Mouse (Mus musculus): ENCODE measurements at regions not wholly inside any gene's neighbourhood (a gene's known extent, or its start where the extent isn't known, plus 50 kb on each side); places are given as distances from the start of the nearest gene placed in this dataset.

DNA sequence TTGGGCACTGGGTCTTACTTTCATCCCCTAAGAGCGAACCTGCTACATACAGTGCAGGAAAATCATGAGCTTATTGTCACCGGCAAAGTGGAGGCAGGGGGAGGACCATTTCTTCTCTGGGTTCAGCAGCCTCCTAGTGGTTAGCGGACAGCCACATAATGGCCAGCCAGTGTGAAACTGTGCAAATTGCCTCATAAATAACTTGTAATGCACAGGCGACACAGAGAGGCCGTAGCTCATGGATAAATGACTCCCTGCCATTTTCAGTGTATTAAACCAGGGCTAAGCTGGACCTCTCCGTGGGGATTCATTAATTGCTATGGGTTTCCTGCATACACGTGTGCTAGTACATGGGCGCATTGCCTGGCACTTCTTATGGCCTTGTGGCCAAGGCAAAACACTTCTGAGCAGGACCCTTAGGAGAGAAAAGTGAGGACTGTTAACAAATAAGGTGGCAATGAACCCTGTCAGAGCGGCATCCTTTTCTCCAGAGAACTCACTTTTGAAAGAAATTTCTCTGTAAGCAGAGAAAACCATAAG lies 128.5 kb upstream of the Chd6 start:
- no peaks in the 10 kb centered on the region for H3K9me3 ChIP-seq (ENCODE audit: control insufficient read depth, low read length)
- no peak overlapping the region for H3K9ac ChIP-seq (ENCODE audit: low read length)
- ATAC-seq (replicated peaks; ENCODE audit: low FRiP score) (peak; percentile 36; the same call in 1 of the 2 replicates), DNase-seq (ENCODE audit: low spot score) (no peak)
- H3K27me3 ChIP-seq (ENCODE audit: control insufficient read depth, insufficient read depth, low read length): no peaks in the 10 kb centered on the region; the same call in 1 of the 2 replicates
- 61% methylated on average over 9 of the region's 9 CpGs for WGBS
- H3K4me3 ChIP-seq (ENCODE audit: low read depth, low read length): no peak overlapping the region
- no peak overlapping the region for H3K4me2 ChIP-seq (ENCODE audit: low read depth, low read length, severe bottlenecking)
- H3K36me3 ChIP-seq (ENCODE audit: control insufficient read depth, insufficient read depth, low read length): no peaks in the 10 kb centered on the region
- no peaks in the 10 kb centered on the region for H3K4me1 ChIP-seq (replicated peaks; ENCODE audit: control insufficient read depth, insufficient read depth, low read length)
- no peak overlapping the region for H3K27ac ChIP-seq (ENCODE audit: low read depth, low read length)

DNA sequence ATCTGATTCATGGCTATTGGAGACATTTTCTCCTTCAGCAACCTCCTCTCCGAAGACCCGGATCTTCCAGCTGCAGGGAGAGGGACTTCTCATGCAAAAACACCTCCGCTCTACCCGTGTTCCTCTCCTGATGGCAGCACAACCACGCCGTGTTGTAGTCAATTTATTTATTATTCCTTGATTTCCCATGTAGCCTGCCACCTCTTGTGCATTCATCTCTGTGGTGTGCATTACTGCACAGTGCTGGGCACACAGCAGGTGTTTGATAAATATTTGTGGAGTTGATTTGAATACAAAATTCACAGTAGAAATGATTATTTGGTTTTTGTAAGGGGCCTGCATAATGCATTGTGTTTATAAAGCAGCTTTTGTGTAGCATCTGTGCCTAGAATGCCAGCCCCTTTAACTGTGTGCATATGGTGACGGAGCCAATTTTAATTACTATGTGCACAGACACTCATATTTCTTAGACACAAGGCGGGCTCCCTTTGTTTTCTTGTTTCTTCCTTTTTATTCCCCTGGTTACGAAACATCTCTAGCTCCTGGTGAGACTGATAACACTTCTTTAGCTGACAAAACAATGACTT lies 124.4 kb upstream of the Chd6 start:
- 79% methylated on average over 9 of the region's 9 CpGs for WGBS
- no peak overlapping the region for H3K4me2 ChIP-seq (ENCODE audit: low read depth, low read length, severe bottlenecking)
- no peaks in the 10 kb centered on the region for H3K27me3 ChIP-seq (ENCODE audit: control insufficient read depth, insufficient read depth, low read length)
- no peaks in the 10 kb centered on the region for H3K36me3 ChIP-seq (ENCODE audit: control insufficient read depth, insufficient read depth, low read length)
- no peak overlapping the region for H3K4me3 ChIP-seq (ENCODE audit: low read depth, low read length)
- no peaks in the 10 kb centered on the region for H3K4me1 ChIP-seq (replicated peaks; ENCODE audit: control insufficient read depth, insufficient read depth, low read length)
- DNase-seq (ENCODE audit: low spot score) (no peak), ATAC-seq (replicated peaks; ENCODE audit: low FRiP score) (no peak)
- H3K9me3 ChIP-seq (ENCODE audit: control insufficient read depth, low read length): no peaks in the 10 kb centered on the region
- no peak overlapping the region for H3K9ac ChIP-seq (ENCODE audit: low read length)
- no peak overlapping the region for H3K27ac ChIP-seq (ENCODE audit: low read depth, low read length)

DNA sequence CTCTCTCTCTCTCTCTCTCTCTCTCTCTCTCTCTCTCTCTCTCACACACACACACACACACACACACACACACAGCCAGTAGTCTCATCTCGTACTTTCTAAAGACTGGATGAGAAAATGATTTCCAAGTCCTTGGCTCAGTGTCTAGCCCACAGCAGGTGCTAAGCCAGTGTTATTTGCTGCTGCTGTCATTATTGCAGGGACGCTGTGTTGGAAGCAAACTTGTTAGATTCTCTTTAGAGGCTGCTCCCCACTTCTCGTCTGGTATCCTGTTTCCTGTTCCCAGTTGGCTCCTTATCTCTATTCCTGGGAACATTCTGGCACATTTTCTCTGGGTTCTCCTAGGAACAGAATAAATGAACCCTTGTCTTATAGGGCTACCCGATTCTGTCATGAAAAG lies 122.5 kb upstream of the Chd6 start:
- Histone ChIP-seq H3K36me3 (ENCODE audit: control insufficient read depth, insufficient read depth, low read length) (no peaks in the 10 kb centered on the region), H3K4me2 (ENCODE audit: low read depth, low read length, severe bottlenecking) (no peak overlapping the region), H3K9me3 (ENCODE audit: control insufficient read depth, low read length) (no peaks in the 10 kb centered on the region), H3K27ac (ENCODE audit: low read depth, low read length) (no peak overlapping the region), H3K9ac (ENCODE audit: low read length) (no peak overlapping the region), H3K4me1 (replicated peaks; ENCODE audit: control insufficient read depth, insufficient read depth, low read length) (no peaks in the 10 kb centered on the region), H3K4me3 (ENCODE audit: low read depth, low read length) (no peak overlapping the region), H3K27me3 (ENCODE audit: control insufficient read depth, insufficient read depth, low read length) (no peaks in the 10 kb centered on the region)
- WGBS: 58% methylated on average over 4 of the region's 4 CpGs
- no peak for ATAC-seq (replicated peaks; ENCODE audit: low FRiP score)
- DNase-seq (ENCODE audit: low spot score): no peak

DNA sequence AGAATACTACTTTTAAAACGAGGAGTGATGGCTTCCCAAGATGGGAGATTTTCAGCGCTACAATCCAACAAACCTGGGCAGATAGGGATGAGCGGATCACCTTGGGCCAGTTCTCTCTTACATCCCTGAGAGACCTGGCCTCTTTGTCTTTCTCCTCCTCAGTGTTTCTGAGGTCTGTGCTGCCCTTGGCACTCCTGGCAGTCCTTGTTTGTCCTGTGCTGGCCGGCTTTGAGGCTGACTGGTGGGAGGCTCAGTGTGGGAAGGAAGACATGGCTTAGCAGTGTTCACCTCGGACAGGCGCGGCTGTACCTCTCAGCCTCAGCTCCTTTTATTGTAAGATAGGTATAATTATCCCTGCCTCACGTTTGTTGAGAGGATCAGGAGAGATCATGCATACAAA lies 106.9 kb upstream of the Chd6 start:
- peaks cover 2% of the 10 kb centered on the region; the same call in 1 of the 2 replicates for H3K4me1 ChIP-seq (replicated peaks; ENCODE audit: control insufficient read depth, insufficient read depth, low read length)
- no peaks in the 10 kb centered on the region for H3K36me3 ChIP-seq (ENCODE audit: control insufficient read depth, insufficient read depth, low read length)
- DNase-seq (ENCODE audit: low spot score) (no peak), ATAC-seq (replicated peaks; ENCODE audit: low FRiP score) (no peak)
- H3K4me2 ChIP-seq (ENCODE audit: low read depth, low read length, severe bottlenecking): no peak overlapping the region
- H3K27ac ChIP-seq (ENCODE audit: low read depth, low read length): no peak overlapping the region
- no peak overlapping the region for H3K4me3 ChIP-seq (ENCODE audit: low read depth, low read length)
- no peaks in the 10 kb centered on the region for H3K9me3 ChIP-seq (ENCODE audit: control insufficient read depth, low read length)
- H3K27me3 ChIP-seq (ENCODE audit: control insufficient read depth, insufficient read depth, low read length): no peaks in the 10 kb centered on the region
- WGBS: 76% methylated on average over 8 of the region's 8 CpGs
- no peak overlapping the region for H3K9ac ChIP-seq (ENCODE audit: low read length)

DNA sequence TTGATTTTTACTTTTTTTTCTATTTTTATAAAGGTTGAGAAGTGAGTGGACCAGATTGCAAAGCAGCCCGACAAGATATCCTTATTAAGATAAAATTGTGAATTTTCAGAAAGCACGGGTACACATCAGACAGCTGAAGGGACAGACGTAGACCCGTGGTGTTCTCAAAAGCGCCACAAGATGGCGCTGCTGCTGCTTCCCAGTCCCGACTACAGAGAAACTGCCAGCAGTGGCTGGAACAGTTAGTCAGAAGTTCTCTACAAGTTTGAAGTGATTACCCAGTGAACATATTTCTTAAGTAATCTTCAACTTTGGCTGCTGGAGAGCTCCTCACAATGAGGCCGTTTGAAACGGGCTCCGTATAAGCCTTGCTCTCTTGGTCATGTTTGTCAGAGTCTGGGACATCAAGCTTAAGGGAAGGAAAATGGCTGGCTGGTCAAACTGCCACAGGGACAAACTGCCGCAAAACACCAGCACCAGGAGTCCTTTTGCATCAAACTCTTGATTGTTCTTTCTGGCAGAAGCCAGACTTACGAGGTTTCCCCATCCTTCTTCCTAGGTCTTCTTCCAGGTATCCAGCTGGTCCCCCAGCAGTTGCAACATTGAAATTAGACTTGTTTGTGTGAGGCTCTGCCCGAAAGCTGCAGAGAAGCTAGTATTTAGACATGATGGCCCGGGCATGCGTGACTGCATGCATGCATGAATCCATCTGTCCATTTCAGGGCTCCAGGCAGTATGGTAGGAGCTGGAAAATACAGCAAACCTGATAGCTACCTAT lies 106.0 kb upstream of the Chd6 start:
- no peak overlapping the region for H3K9ac ChIP-seq (ENCODE audit: low read length)
- no peak overlapping the region for H3K27ac ChIP-seq (ENCODE audit: low read depth, low read length)
- H3K9me3 ChIP-seq (ENCODE audit: control insufficient read depth, low read length): no peaks in the 10 kb centered on the region
- no peak overlapping the region for H3K4me3 ChIP-seq (ENCODE audit: low read depth, low read length)
- H3K4me1 ChIP-seq (replicated peaks; ENCODE audit: control insufficient read depth, insufficient read depth, low read length): peaks cover 2% of the 10 kb centered on the region; the same call in 1 of the 2 replicates
- DNase-seq (ENCODE audit: low spot score): peak; percentile 89
- H3K36me3 ChIP-seq (ENCODE audit: control insufficient read depth, insufficient read depth, low read length): no peaks in the 10 kb centered on the region
- ATAC-seq (replicated peaks; ENCODE audit: low FRiP score): peak; percentile 88
- H3K4me2 ChIP-seq (ENCODE audit: low read depth, low read length, severe bottlenecking): no peak overlapping the region
- H3K27me3 ChIP-seq (ENCODE audit: control insufficient read depth, insufficient read depth, low read length): no peaks in the 10 kb centered on the region
- 19% methylated on average over 15 of the region's 15 CpGs for WGBS

DNA sequence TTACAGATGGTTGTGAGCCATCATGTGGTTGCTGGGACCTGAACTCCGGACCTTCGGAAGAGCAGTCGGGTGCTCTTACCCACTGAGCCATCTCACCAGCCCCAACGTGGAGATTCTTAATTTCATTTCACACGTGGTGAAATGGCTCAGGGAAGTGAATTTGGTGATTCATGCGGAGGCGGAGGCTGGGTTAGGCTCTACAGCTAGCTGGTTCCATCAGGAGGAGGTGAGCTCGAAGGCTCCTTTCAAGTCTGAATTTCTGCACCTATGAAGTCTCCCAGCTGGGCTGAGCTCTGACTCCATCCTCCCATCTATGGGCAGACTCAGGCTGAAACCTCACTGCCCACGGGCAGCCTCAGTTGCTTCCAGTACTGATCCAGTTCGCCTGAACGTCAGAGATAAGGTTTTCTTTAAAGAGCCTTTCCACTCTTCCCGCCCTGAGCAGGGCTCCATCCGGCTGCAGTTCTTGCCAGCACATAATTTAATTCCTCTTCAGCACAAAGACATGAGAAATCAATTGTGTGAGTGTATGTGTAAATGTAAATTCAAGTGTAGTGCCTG lies 103.5 kb upstream of the Chd6 start:
- Histone ChIP-seq H3K4me1 (replicated peaks; ENCODE audit: control insufficient read depth, insufficient read depth, low read length) (peaks cover 2% of the 10 kb centered on the region; the same call in 1 of the 2 replicates), H3K36me3 (ENCODE audit: control insufficient read depth, insufficient read depth, low read length) (no peaks in the 10 kb centered on the region), H3K9ac (ENCODE audit: low read length) (no peak overlapping the region), H3K9me3 (ENCODE audit: control insufficient read depth, low read length) (no peaks in the 10 kb centered on the region), H3K27me3 (ENCODE audit: control insufficient read depth, insufficient read depth, low read length) (no peaks in the 10 kb centered on the region), H3K4me3 (ENCODE audit: low read depth, low read length) (no peak overlapping the region), H3K27ac (ENCODE audit: low read depth, low read length) (no peak overlapping the region), H3K4me2 (ENCODE audit: low read depth, low read length, severe bottlenecking) (no peak overlapping the region)
- 82% methylated on average over 13 of the region's 13 CpGs for WGBS
- ATAC-seq (replicated peaks; ENCODE audit: low FRiP score): no peak
- DNase-seq (ENCODE audit: low spot score): no peak

GRCm38 (mm10) chr2:161196713-161197372 lies 88.0 kb upstream of the Chd6 start:
- H3K4me3 ChIP-seq (ENCODE audit: low read depth, low read length): no peak overlapping the region
- no peaks in the 10 kb centered on the region for H3K36me3 ChIP-seq (ENCODE audit: control insufficient read depth, insufficient read depth, low read length)
- no peaks in the 10 kb centered on the region for H3K9me3 ChIP-seq (ENCODE audit: control insufficient read depth, low read length)
- 76% methylated on average over 7 of the region's 7 CpGs for WGBS
- no peaks in the 10 kb centered on the region for H3K27me3 ChIP-seq (ENCODE audit: control insufficient read depth, insufficient read depth, low read length)
- no peak overlapping the region for H3K9ac ChIP-seq (ENCODE audit: low read length)
- DNase-seq (ENCODE audit: low spot score) (no peak), ATAC-seq (replicated peaks; ENCODE audit: low FRiP score) (peak; percentile 91)
- peaks cover 2% of the 10 kb centered on the region; the same call in 1 of the 2 replicates for H3K4me1 ChIP-seq (replicated peaks; ENCODE audit: control insufficient read depth, insufficient read depth, low read length)
- no peak overlapping the region for H3K4me2 ChIP-seq (ENCODE audit: low read depth, low read length, severe bottlenecking)
- no peak overlapping the region for H3K27ac ChIP-seq (ENCODE audit: low read depth, low read length)

- no peak overlapping the region for H3K27ac ChIP-seq (ENCODE audit: low read depth, low read length)
- H3K27me3 ChIP-seq (ENCODE audit: control insufficient read depth, insufficient read depth, low read length): no peaks in the 10 kb centered on the region
- H3K4me2 ChIP-seq (ENCODE audit: low read depth, low read length, severe bottlenecking): no peak overlapping the region
- WGBS: 23% methylated on average over 1 of the region's 1 CpGs
- ATAC-seq (replicated peaks; ENCODE audit: low FRiP score) (no peak), DNase-seq (ENCODE audit: low spot score) (no peak)
- no peak overlapping the region for H3K9ac ChIP-seq (ENCODE audit: low read length)
- no peaks in the 10 kb centered on the region for H3K9me3 ChIP-seq (ENCODE audit: control insufficient read depth, low read length)
- H3K36me3 ChIP-seq (ENCODE audit: control insufficient read depth, insufficient read depth, low read length): no peaks in the 10 kb centered on the region
- no peak overlapping the region for H3K4me3 ChIP-seq (ENCODE audit: low read depth, low read length)
- no peaks in the 10 kb centered on the region for H3K4me1 ChIP-seq (replicated peaks; ENCODE audit: control insufficient read depth, insufficient read depth, low read length)
Measured at GRCm38 (mm10) chr2:161187516-161187915, 78.6 kb upstream of the Chd6 start.

Measured in forebrain, embryonic 11.5 days (tissue).